Mouse (Mus musculus): Measurements from ENCODE around the gene Lpcat2b. TPM values are rescaled to one million over a fixed set of nuclear protein-coding genes. Genes with fewer than 3 reads are reported as not detected.
A peak's percentile ranks its signal among the peaks of the same experiment; 100 is the strongest.

Gene Lpcat2b
- polyA plus RNA-seq, 1 experiment from 2014 or later, result not detected

- ATAC-seq (ENCODE audit: low FRiP score, low read depth), result no peak
- H3K27me3 ChIP-seq, result no peaks in the 10 kb centered on the region
- no peaks in the 10 kb centered on the region for H3K9me3 ChIP-seq
- no peak overlapping the region for H3K4me3 ChIP-seq
- no peak overlapping the region for H3K27ac ChIP-seq
- peaks cover 7% of the 10 kb centered on the region; the same call in 1 of the 2 replicates for H3K4me1 ChIP-seq
- 77% methylated on average over 2 of the region's 2 CpGs for WGBS
- no peaks in the 10 kb centered on the region for H3K36me3 ChIP-seq
- no peak overlapping the region for H3K4me2 ChIP-seq (replicated peaks)
- H3K9ac ChIP-seq, result no peak overlapping the region
Observed at GRCm38 (mm10) chr5:107415098-107415497, 16.3 kb upstream of the Lpcat2b start.

GRCm38 (mm10) chr5:107421676-107422075 lies 9.7 kb upstream of the Lpcat2b start:
- no peak overlapping the region for H3K9ac ChIP-seq
- H3K4me2 ChIP-seq (replicated peaks), result no peak overlapping the region
- H3K9me3 ChIP-seq, result no peaks in the 10 kb centered on the region
- H3K4me3 ChIP-seq, result no peak overlapping the region
- WGBS, result 51% methylated on average over 1 of the region's 1 CpGs
- H3K27me3 ChIP-seq, result 0 out of 2 replicates have a peak, but pooled peaks cover 3% of the 10 kb centered on the region
- H3K27ac ChIP-seq, result no peak overlapping the region
- H3K4me1 ChIP-seq, result no peaks in the 10 kb centered on the region
- ATAC-seq (ENCODE audit: low FRiP score, low read depth), result no peak
- H3K36me3 ChIP-seq, result no peaks in the 10 kb centered on the region

DNA sequence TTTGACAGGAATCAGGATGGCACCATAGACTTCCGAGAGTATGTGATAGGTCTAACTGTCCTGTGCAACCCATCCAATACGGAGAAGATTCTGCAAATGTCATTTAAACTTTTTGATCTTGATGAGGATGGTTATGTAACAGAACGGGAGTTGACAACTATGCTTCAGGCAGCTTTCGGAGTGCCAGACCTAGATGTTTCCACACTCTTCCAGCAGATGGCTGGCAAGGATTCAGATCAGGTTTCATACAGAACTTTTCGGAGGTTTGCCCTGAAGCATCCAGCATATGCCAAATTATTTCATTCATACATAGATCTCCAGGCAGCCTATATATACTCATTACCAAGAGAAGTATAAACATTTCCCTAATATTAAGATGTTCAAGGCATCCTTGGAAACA lies 2.7 kb downstream of the Lpcat2b start:
- H3K4me3 ChIP-seq, result no peak overlapping the region
- no peak overlapping the region for H3K27ac ChIP-seq
- 0 out of 2 replicates have a peak, but pooled peaks cover 4% of the 10 kb centered on the region for H3K27me3 ChIP-seq
- ATAC-seq (ENCODE audit: low FRiP score, low read depth), result no peak
- H3K4me1 ChIP-seq, result peaks cover 11% of the 10 kb centered on the region
- 78% methylated on average over 5 of the region's 5 CpGs for WGBS
- no peak overlapping the region for H3K9ac ChIP-seq
- H3K36me3 ChIP-seq, result no peaks in the 10 kb centered on the region
- H3K4me2 ChIP-seq (replicated peaks), result no peak overlapping the region
- no peaks in the 10 kb centered on the region for H3K9me3 ChIP-seq

- H3K4me3 ChIP-seq, result no peak overlapping the region
- H3K36me3 ChIP-seq, result no peaks in the 10 kb centered on the region
- WGBS, result 87% methylated on average over 6 of the region's 6 CpGs
- 0 out of 2 replicates have a peak, but pooled peaks cover 4% of the 10 kb centered on the region for H3K27me3 ChIP-seq
- ATAC-seq (ENCODE audit: low FRiP score, low read depth), result no peak
- H3K9me3 ChIP-seq, result no peaks in the 10 kb centered on the region
- peaks cover 12% of the 10 kb centered on the region for H3K4me1 ChIP-seq
- no peak overlapping the region for H3K27ac ChIP-seq
- H3K4me2 ChIP-seq (replicated peaks), result no peak overlapping the region
- no peak overlapping the region for H3K9ac ChIP-seq
Observed at GRCm38 (mm10) chr5:107436185-107436584, 4.8 kb downstream of the Lpcat2b start.

- H3K27me3 ChIP-seq, result 0 out of 2 replicates have a peak, but pooled peaks cover 1% of the 10 kb centered on the region
- H3K36me3 ChIP-seq, result no peaks in the 10 kb centered on the region
- H3K9ac ChIP-seq, result no peak overlapping the region
- H3K4me3 ChIP-seq, result no peak overlapping the region
- WGBS, result 66% methylated on average over 6 of the region's 6 CpGs
- H3K4me1 ChIP-seq, result peaks cover 12% of the 10 kb centered on the region
- no peak for ATAC-seq (ENCODE audit: low FRiP score, low read depth)
- no peaks in the 10 kb centered on the region for H3K9me3 ChIP-seq
- peak overlapping the region; percentile 73 for H3K4me2 ChIP-seq (replicated peaks)
- H3K27ac ChIP-seq, result no peak overlapping the region
Observed at GRCm38 (mm10) chr5:107436587-107437209, 5.3 kb downstream of the Lpcat2b start.

DNA sequence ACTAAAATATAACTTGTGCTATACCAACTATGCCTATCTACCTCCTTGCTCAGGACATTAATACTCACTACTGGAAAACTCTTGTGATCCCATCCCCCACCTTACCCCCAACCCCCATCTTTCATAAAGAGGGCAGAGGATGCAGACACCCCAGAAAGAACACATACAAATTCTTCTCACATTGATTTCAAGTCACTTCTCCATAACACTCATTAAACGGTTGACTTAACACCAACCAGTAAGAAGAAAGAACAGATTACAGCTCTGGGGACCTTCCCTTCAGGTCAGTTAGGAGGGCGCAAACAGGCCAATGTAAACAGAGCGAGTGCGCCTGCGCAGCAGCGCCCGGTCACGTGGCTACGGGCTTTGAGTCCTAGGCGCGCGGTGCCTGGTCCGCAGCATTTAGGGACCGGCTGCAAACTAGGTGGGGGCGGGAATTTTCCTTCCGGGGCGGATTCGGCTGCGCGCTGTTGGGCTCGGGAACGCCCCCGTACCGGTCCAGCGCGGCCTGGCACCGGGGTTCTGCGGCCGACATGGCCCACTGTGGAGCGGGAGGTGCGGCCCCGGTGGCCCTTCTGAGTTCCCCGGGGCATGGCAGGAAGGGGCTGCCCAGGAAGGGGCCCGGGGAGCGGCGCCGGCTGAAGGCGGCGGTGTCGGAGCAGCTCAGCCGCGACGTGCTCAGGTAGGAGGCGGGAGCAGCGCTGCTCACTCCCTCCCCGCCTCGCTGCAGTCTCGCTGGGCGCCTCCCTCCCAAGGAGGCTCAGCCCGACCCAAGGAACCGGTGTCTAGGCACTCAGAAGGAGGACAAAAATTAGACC lies 6.3 kb downstream of the Lpcat2b start, which contains the start of gene Btbd8:
TSS of gene Btbd8 (plus strand) at position 534 of the 818 bp plus-strand sequence.
- Histone ChIP-seq H3K4me1 (peaks cover 16% of the 10 kb centered on the region), H3K27ac (peak within 1 kb of the TSS; percentile 89), H3K27me3 (no peaks in the 10 kb centered on the region), H3K36me3 (no peaks in the 10 kb centered on the region), H3K9me3 (no peaks in the 10 kb centered on the region), H3K4me3 (peak within 1 kb of the TSS; percentile 83), H3K4me2 (replicated peaks) (peak within 1 kb of the TSS; percentile 73), H3K9ac (peak within 1 kb of the TSS; percentile 94)
- WGBS, result under 1% methylated on average over 50 of the region's 51 CpGs
- peak; percentile 94 for ATAC-seq (ENCODE audit: low FRiP score, low read depth)

- H3K4me1 ChIP-seq, result peaks cover 18% of the 10 kb centered on the region
- H3K36me3 ChIP-seq, result no peaks in the 10 kb centered on the region
- H3K27me3 ChIP-seq, result no peaks in the 10 kb centered on the region
- peak overlapping the region; percentile 83 for H3K4me3 ChIP-seq
- 21% methylated on average over 7 of the region's 7 CpGs for WGBS
- ATAC-seq (ENCODE audit: low FRiP score, low read depth), result peak; percentile 13; the same call in 1 of the 2 replicates
- H3K27ac ChIP-seq, result peak overlapping the region; percentile 89
- H3K9ac ChIP-seq, result peak overlapping the region; percentile 94
- H3K9me3 ChIP-seq, result no peaks in the 10 kb centered on the region
- peak overlapping the region; percentile 73 for H3K4me2 ChIP-seq (replicated peaks)
Observed at GRCm38 (mm10) chr5:107438353-107438752, 7.0 kb downstream of the Lpcat2b start.

- no peaks in the 10 kb centered on the region for H3K9me3 ChIP-seq
- H3K36me3 ChIP-seq, result no peaks in the 10 kb centered on the region; the same call in 1 of the 2 replicates
- no peak for ATAC-seq (ENCODE audit: low FRiP score, low read depth)
- WGBS, result 79% methylated on average over 5 of the region's 5 CpGs
- no peak overlapping the region for H3K9ac ChIP-seq
- H3K27ac ChIP-seq, result no peak overlapping the region
- no peak overlapping the region for H3K4me3 ChIP-seq
- no peak overlapping the region for H3K4me2 ChIP-seq (replicated peaks)
- peaks cover 18% of the 10 kb centered on the region for H3K4me1 ChIP-seq
- H3K27me3 ChIP-seq, result no peaks in the 10 kb centered on the region
Observed at GRCm38 (mm10) chr5:107441881-107442280, 10.5 kb downstream of the Lpcat2b start.

GRCm38 (mm10) chr5:107444251-107444650 lies 12.9 kb downstream of the Lpcat2b start:
- H3K4me3 ChIP-seq, result no peak overlapping the region
- H3K4me1 ChIP-seq, result peaks cover 6% of the 10 kb centered on the region
- H3K9me3 ChIP-seq, result no peaks in the 10 kb centered on the region
- H3K27me3 ChIP-seq, result no peaks in the 10 kb centered on the region
- no peaks in the 10 kb centered on the region; the same call in 1 of the 2 replicates for H3K36me3 ChIP-seq
- no peak overlapping the region for H3K27ac ChIP-seq
- no peak overlapping the region for H3K4me2 ChIP-seq (replicated peaks)
- ATAC-seq (ENCODE audit: low FRiP score, low read depth), result no peak
- WGBS, result 83% methylated on average over 4 of the region's 4 CpGs
- no peak overlapping the region for H3K9ac ChIP-seq

DNA sequence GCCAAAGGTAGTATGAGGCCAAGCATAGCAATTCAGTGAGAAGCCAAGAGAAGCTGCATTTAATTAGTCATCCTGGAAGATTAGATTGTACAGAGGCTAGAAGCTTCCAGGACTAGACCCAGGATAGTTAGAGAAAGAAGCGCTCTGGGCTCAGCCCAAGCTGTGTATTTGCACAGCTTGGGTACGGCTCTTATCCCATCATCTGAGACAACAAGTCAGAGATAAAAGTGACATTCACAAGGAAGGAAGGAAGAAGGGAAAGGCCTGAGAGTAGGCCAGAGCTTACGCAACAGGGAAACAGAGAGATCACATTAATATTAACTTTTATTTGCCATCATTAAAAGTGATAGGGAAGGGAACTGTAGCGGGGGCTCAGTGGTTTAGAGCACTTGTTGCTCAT lies 16.6 kb downstream of the Lpcat2b start:
- ATAC-seq (ENCODE audit: low FRiP score, low read depth), result no peak
- Histone ChIP-seq H3K27me3 (no peaks in the 10 kb centered on the region), H3K4me2 (replicated peaks) (no peak overlapping the region), H3K9ac (no peak overlapping the region), H3K4me1 (no peaks in the 10 kb centered on the region), H3K36me3 (peaks cover 8% of the 10 kb centered on the region; the same call in 1 of the 2 replicates), H3K4me3 (no peak overlapping the region), H3K9me3 (no peaks in the 10 kb centered on the region), H3K27ac (no peak overlapping the region)
- WGBS, result 86% methylated on average over 4 of the region's 4 CpGs

DNA sequence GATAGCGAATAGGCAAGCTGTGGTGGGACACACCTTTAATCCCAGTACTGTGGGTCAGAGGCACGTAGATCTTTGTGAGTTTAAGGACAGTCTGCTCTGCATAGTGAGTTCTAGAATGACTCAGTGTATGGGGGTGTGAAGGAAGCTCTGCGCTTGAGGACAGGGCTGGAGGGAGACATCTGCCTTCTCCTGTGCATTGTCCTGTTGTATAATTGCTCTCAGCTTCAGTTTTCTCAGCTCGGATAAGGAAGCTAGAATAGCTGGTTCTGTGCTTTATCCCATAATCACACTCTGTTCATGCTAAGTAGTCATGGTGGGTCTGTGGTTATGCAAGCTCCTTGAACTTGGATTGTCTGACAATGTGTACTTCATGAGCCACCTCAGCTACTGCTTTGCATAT lies 17.4 kb downstream of the Lpcat2b start:
- 91% methylated on average over 4 of the region's 4 CpGs for WGBS
- ATAC-seq (ENCODE audit: low FRiP score, low read depth), result no peak
- Histone ChIP-seq H3K27me3 (no peaks in the 10 kb centered on the region), H3K4me1 (no peaks in the 10 kb centered on the region), H3K4me3 (no peak overlapping the region), H3K9me3 (no peaks in the 10 kb centered on the region), H3K9ac (no peak overlapping the region), H3K4me2 (replicated peaks) (no peak overlapping the region), H3K36me3 (peaks cover 13% of the 10 kb centered on the region; the same call in 1 of the 2 replicates), H3K27ac (no peak overlapping the region)

- Histone ChIP-seq H3K36me3 (peaks cover 15% of the 10 kb centered on the region; the same call in 1 of the 2 replicates), H3K9ac (no peak overlapping the region), H3K27me3 (no peaks in the 10 kb centered on the region), H3K4me3 (no peak overlapping the region), H3K4me2 (replicated peaks) (no peak overlapping the region), H3K4me1 (no peaks in the 10 kb centered on the region), H3K9me3 (no peaks in the 10 kb centered on the region), H3K27ac (no peak overlapping the region)
- WGBS, result 89% methylated on average over 5 of the region's 5 CpGs
- ATAC-seq (ENCODE audit: low FRiP score, low read depth), result no peak
Observed at GRCm38 (mm10) chr5:107449620-107450019, 18.3 kb downstream of the Lpcat2b start.

Data from limb, embryonic 13.5 days (tissue).